Mouse (Mus musculus) embryonic facial prominence, embryonic 15.5 days (tissue): Measurements from ENCODE around the gene Mylpf. TPM values are rescaled to one million over a fixed set of nuclear protein-coding genes. Genes with fewer than 3 reads are reported as not detected.

ENCODE experiments used
- polyA plus RNA-seq: library from polyadenylated mRNA; unstranded; fragments of >200 nt; fragmentation: Nextera tagmentation; extraction: Ambion mirVana; gene quantifications from 2 replicates; pipeline ENCODE4 v1.2.1, GENCODE M21; 2015

Mylpf gene
- polyA plus RNA-seq, 1 experiment from 2014 or later: 585 TPM

Other genes starting within 250 kb of the Mylpf start
- 106 TPM in 2 replicates for gene Cdipt, start 233.0 kb upstream of the Mylpf start, polyA plus RNA-seq
- gene Cdiptos, start 232.8 kb upstream of the Mylpf start, polyA plus RNA-seq: 3.2 TPM in 2 replicates
- gene Mvp, start 194.3 kb upstream of the Mylpf start, polyA plus RNA-seq: 12.0 and 12.5 TPM in 2 replicates
- 0.33 and 0.43 TPM in 2 replicates for gene Pagr1b, start 192.4 kb upstream of the Mylpf start, polyA plus RNA-seq
- 40.9 and 73.0 TPM in 2 replicates for gene Pagr1a, start 191.5 kb upstream of the Mylpf start, polyA plus RNA-seq
- 55.0 and 78.2 TPM in 2 replicates for gene Gm42742, start 187.8 kb upstream of the Mylpf start, polyA plus RNA-seq
- gene Prrt2, start 187.7 kb upstream of the Mylpf start, polyA plus RNA-seq: 18.9 and 21.9 TPM in 2 replicates
- gene Maz, start 181.9 kb upstream of the Mylpf start, polyA plus RNA-seq: 75.2 and 79.8 TPM in 2 replicates
- gene Kif22, start 166.4 kb upstream of the Mylpf start, polyA plus RNA-seq: 87.5 and 90.6 TPM in 2 replicates
- gene Zg16, start 121.6 kb upstream of the Mylpf start, polyA plus RNA-seq: not detected in 2 replicates
- gene AI467606, start 117.5 kb upstream of the Mylpf start, polyA plus RNA-seq: 4.8 and 6.3 TPM in 2 replicates
- 2.0 and 3.3 TPM in 2 replicates for gene Qprt, start 86.7 kb upstream of the Mylpf start, polyA plus RNA-seq
- gene Spn, start 71.1 kb upstream of the Mylpf start, polyA plus RNA-seq: 0.61 and 0.67 TPM in 2 replicates
- 56.4 and 61.8 TPM in 2 replicates for gene Cd2bp2, start 12.8 kb upstream of the Mylpf start, polyA plus RNA-seq
- 29.4 and 32.5 TPM in 2 replicates for gene Tbc1d10b, start 422 bp upstream of the Mylpf start, polyA plus RNA-seq
- gene Zfp553, start 24.2 kb downstream of the Mylpf start, polyA plus RNA-seq: 41.3 and 42.5 TPM in 2 replicates
- 22.4 and 23.9 TPM in 2 replicates for gene Sept1, start 24.2 kb downstream of the Mylpf start, polyA plus RNA-seq
- gene Zfp771, start 35.4 kb downstream of the Mylpf start, polyA plus RNA-seq: 73.7 and 77.5 TPM in 2 replicates
- 141 and 142 TPM in 2 replicates for gene Dctpp1, start 51.8 kb downstream of the Mylpf start, polyA plus RNA-seq
- gene Sephs2, start 65.2 kb downstream of the Mylpf start, polyA plus RNA-seq: 53.7 and 58.5 TPM in 2 replicates
- gene Itgal, start 87.4 kb downstream of the Mylpf start, polyA plus RNA-seq: 1.5 and 1.9 TPM in 2 replicates
- gene Zfp768, start 136.7 kb downstream of the Mylpf start, polyA plus RNA-seq: 16.7 and 17.7 TPM in 2 replicates
- gene Zfp747, start 167.2 kb downstream of the Mylpf start, polyA plus RNA-seq: 10.6 and 12.3 TPM in 2 replicates
- 5.3 and 6.2 TPM in 2 replicates for gene 9130019O22Rik, start 178.3 kb downstream of the Mylpf start, polyA plus RNA-seq
- 8.4 and 9.2 TPM in 2 replicates for gene E430018J23Rik, start 184.7 kb downstream of the Mylpf start, polyA plus RNA-seq
- 8.9 and 9.2 TPM in 2 replicates for gene Zfp764, start 197.9 kb downstream of the Mylpf start, polyA plus RNA-seq
- gene Zfp688, start 213.2 kb downstream of the Mylpf start, polyA plus RNA-seq: 24.1 and 24.8 TPM in 2 replicates
- gene Zfp689, start 240.3 kb downstream of the Mylpf start, polyA plus RNA-seq: 8.0 and 8.8 TPM in 2 replicates